In the genomic region with DNA sequence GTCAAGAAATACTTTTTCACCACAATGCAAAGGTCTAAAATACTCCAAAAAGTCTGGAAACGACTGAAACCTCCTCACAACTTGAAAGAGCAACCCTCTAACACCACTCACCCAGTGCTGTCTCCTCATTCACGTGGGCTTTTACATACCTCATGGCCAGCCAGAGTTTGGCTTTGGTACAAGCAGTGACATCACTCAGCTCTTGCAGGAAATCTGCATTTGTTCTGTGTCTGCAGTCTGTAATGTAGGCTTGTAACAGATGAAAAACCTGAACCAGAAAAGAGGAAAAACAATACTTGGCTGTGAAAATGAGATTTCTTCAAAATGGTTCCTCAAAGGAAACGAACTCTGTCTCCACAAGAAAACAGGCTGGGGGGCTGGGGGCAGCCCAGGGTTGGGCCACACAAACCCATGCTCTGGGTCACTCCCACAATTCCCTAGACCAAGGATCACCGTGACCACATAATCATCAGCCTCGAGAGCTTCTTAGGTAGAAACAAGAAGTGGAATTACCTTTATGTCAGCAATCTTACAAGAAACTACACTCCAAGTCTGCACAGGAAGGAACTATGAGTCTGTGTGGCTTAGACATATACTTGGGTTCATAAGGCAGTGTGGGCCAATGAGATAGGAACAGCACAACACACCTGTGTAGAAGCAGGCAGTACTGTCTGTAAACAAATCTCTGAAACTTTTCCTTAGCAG, we compare ENCODE assay signal across 8 mouse cellular contexts.
DNase-seq lines count a peak whose midpoint lies in the region; ATAC-seq and TF ChIP-seq lines count a peak whose summit lies in the region.

No protein-coding gene starts in this region.

- no peak for ATAC-seq in stomach, embryonic 14.5 days (ENCODE audit: insufficient number of reproducible peaks, insufficient read depth, low FRiP score, low read depth)

- H3K4me1 ChIP-seq in heart, adult 2 months (ENCODE audit: control insufficient read depth, insufficient read depth, low read length), result peaks cover 18% of the 10 kb centered on the region
- H3K4me1 ChIP-seq in bone marrow, adult 2 months (ENCODE audit: control insufficient read depth, insufficient read depth, low read length), result peaks cover 3% of the 10 kb centered on the region; the same call in 1 of the 2 replicates
- H3K4me1 ChIP-seq in stomach, embryonic 14.5 days (ENCODE audit: control insufficient read depth, insufficient read depth, low read length), result peaks cover 25% of the 10 kb centered on the region

- TF ChIP-seq EP300 in heart, adult 2 months (IDR thresholded peaks at IDR 0.05; ENCODE audit: insufficient read depth, low read depth, low read length), result no peak

- no peak overlapping the region for H3K9ac ChIP-seq in heart, adult 2 months (ENCODE audit: low read depth, low read length)
- no peak overlapping the region for H3K9ac ChIP-seq in stomach, embryonic 14.5 days (replicated peaks; ENCODE audit: low read depth, low read length)

- no peaks in the 10 kb centered on the region for H3K79me2 ChIP-seq in heart, adult 2 months (replicated peaks; ENCODE audit: control insufficient read depth, insufficient read depth, low read length)

- TF ChIP-seq CTCF in heart, adult 2 months (IDR thresholded peaks at IDR 0.05), result no peak
- TF ChIP-seq CTCF in bone marrow, adult 2 months (IDR thresholded peaks at IDR 0.05; ENCODE audit: control insufficient read depth, insufficient read depth, low read length), result no peak

- no peak for TF ChIP-seq POLR2A in heart, adult 2 months (IDR thresholded peaks at IDR 0.05; ENCODE audit: insufficient read depth, low read depth, low read length)
- no peak for TF ChIP-seq POLR2A in bone marrow, adult 2 months (IDR thresholded peaks at IDR 0.05; ENCODE audit: borderline replicate concordance, control insufficient read depth, low read depth, low read length)

- no peaks in the 10 kb centered on the region for H3K9me3 ChIP-seq in stomach, embryonic 14.5 days (ENCODE audit: control insufficient read depth, low read depth, low read length)

- DNase-seq in heart, adult 2 months, result no peak
- DNase-seq in heart, adult 8-10 months (ENCODE audit: low spot score), result no peak
- DNase-seq in 3T3-L1 (ENCODE audit: low read depth, low spot score), result peak; percentile 61
- peak; percentile 44 to 45 for DNase-seq in kidney, postnatal 25 days
- no peak for DNase-seq in testis, postnatal 10 days (ENCODE audit: low spot score)
- DNase-seq in urinary bladder, postnatal 10 days (ENCODE audit: low spot score), result no peak

- no peak overlapping the region for H3K4me3 ChIP-seq in heart, adult 2 months
- H3K4me3 ChIP-seq in bone marrow, adult 2 months (replicated peaks; ENCODE audit: control insufficient read depth, low read depth, low read length), result no peak overlapping the region
- H3K4me3 ChIP-seq in stomach, embryonic 14.5 days (ENCODE audit: low read depth, low read length), result no peak overlapping the region

- 27% methylated on average over 5 of the region's 5 CpGs for WGBS in heart, adult 2 months
- WGBS in bone marrow, adult 2 months, result 12% methylated on average over 5 of the region's 5 CpGs
- 41% methylated on average over 5 of the region's 5 CpGs for WGBS in stomach, embryonic 14.5 days

- H3K27ac ChIP-seq in heart, adult 2 months, result peak overlapping the region; percentile 11; the same call in 1 of the 2 replicates
- H3K27ac ChIP-seq in bone marrow, adult 2 months (ENCODE audit: control insufficient read depth, insufficient read depth, low read depth, low read length, poor library complexity), result peak overlapping the region; percentile 60; the same call in 1 of the 2 replicates
- H3K27ac ChIP-seq in stomach, embryonic 14.5 days (ENCODE audit: low read length), result peak overlapping the region; percentile 56; the same call in 1 of the 2 replicates

- no peaks in the 10 kb centered on the region for H3K27me3 ChIP-seq in heart, adult 2 months (ENCODE audit: control insufficient read depth, insufficient read depth, low read length)
- no peaks in the 10 kb centered on the region for H3K27me3 ChIP-seq in stomach, embryonic 14.5 days (ENCODE audit: control insufficient read depth, insufficient read depth, low read length)

- no peak overlapping the region for H3K4me2 ChIP-seq in stomach, embryonic 14.5 days (replicated peaks; ENCODE audit: low read depth, low read length)

- H3K36me3 ChIP-seq in heart, adult 2 months (ENCODE audit: control insufficient read depth, insufficient read depth, low read length), result peaks cover 3% of the 10 kb centered on the region
- H3K36me3 ChIP-seq in stomach, embryonic 14.5 days (ENCODE audit: control insufficient read depth, insufficient read depth, low read length), result no peaks in the 10 kb centered on the region

- intact Hi-C loops in heart, adult 2 months (cut with DNase I), result loop anchor here (5.0 kb wide), 1 partner anchor 90 kb away; no protein-coding TSS in a partner anchor

Comparison
In these comparisons a context has a peak if more than half of its experiments do, and no peak if none do; other contexts are left out.
1. DNase-seq: peak in 3T3-L1 (single experiment) and kidney, postnatal 25 days (2 of 2); none in heart, adult 2 months (0 of 2), heart, adult 8-10 months (single experiment), testis, postnatal 10 days (single experiment) and urinary bladder, postnatal 10 days (single experiment).
2. Peak in every context shown above with its lines, with median percentiles within 50 percentile points of each other: H3K27ac ChIP-seq.